Mouse (Mus musculus) liver, postnatal 0 days (tissue): ENCODE measurements around the gene Rif1. TPM values are rescaled to one million over a fixed set of nuclear protein-coding genes. Genes with fewer than 3 reads are reported as not detected.
"Not testable (repeated sequence)": the region's sequence is repeated elsewhere in the genome, so short reads cannot be mapped to it uniquely, and the experiment has no call there.

Experiments used
- ATAC-seq: fragments of 200-750 bp; cut with Nextera tagmentation; 2 replicates; pipeline ENCODE4 v1.8.0; 2017; ENCODE audit warnings: mild to moderate bottlenecking, moderate library complexity
- DNase-seq: peaks from one replicate; pipeline ENCODE4 v3.0.0-alpha.2; 2016
- H3K27ac ChIP-seq: fragments of 300-500 bp; sonication (generic); 2 replicates; pipeline ENCODE4 v1.5.1; 2014; ENCODE audit warnings: antibody characterized with exemption, moderate library complexity, mild to moderate bottlenecking, low read depth
- H3K27me3 ChIP-seq: fragments of 300-500 bp; sonication (generic); 2 replicates; pipeline ENCODE4 v1.6.1; 2014; ENCODE audit warnings: low read length, control low read depth, mixed read lengths; ENCODE audit not compliant: insufficient read depth
- H3K36me3 ChIP-seq: fragments of 300-500 bp; sonication (generic); replicated peaks from 2 replicates; pipeline ENCODE4 v1.6.1; 2014; ENCODE audit warnings: mild to moderate bottlenecking, control low read depth, low read length, moderate library complexity, mixed read lengths; ENCODE audit not compliant: insufficient read depth
- H3K4me1 ChIP-seq: fragments of 300-500 bp; sonication (generic); 2 replicates; pipeline ENCODE4 v1.6.1; 2014; ENCODE audit warnings: antibody characterized with exemption, mild to moderate bottlenecking, control low read depth; ENCODE audit not compliant: insufficient read depth
- H3K4me2 ChIP-seq: fragments of 300-500 bp; sonication (generic); 2 replicates; pipeline ENCODE4 v1.6.1; 2014; ENCODE audit warnings: low read depth, mild to moderate bottlenecking, low read length, moderate library complexity, mixed read lengths
- H3K4me3 ChIP-seq: fragments of 300-500 bp; sonication (generic); 2 replicates; pipeline ENCODE4 v1.5.1; 2014; ENCODE audit warnings: low read depth, low read length
- H3K9ac ChIP-seq: fragments of 300-500 bp; sonication (generic); replicated peaks from 2 replicates; pipeline ENCODE4 v1.6.1; 2014; ENCODE audit warnings: mild to moderate bottlenecking, moderate library complexity
- H3K9me3 ChIP-seq: fragments of 300-500 bp; sonication (generic); 2 replicates; pipeline ENCODE4 v1.6.1; 2016; ENCODE audit warnings: mild to moderate bottlenecking, control low read depth, low read length, mixed read lengths
- CTCF ChIP-seq: sonication (generic); IDR thresholded peaks from 2 replicates; pipeline ENCODE4 v1.5.1; 2016; ENCODE audit warnings: antibody characterized with exemption, low read depth
- EP300 ChIP-seq: IDR thresholded peaks from 2 replicates; pipeline ENCODE4 v1.6.1; 2016; ENCODE audit warnings: antibody characterized with exemption, low read depth, mild to moderate bottlenecking
- WGBS: fragments of 180-500 bp; shearing (Covaris S2); extraction: QIAGEN DNeasy Blood & Tissue Kit; methylation state at CpG from one replicate; pipeline ENCODE4 v1.1.7; 2014; ENCODE audit not compliant: insufficient replicate concordance; 5-methylcytosine and 5-hydroxymethylcytosine counted together
- polyA plus RNA-seq: library from polyadenylated mRNA; unstranded; fragments of >200 nt; fragmentation: Nextera tagmentation; extraction: Ambion mirVana; gene quantifications from 2 replicates; pipeline ENCODE4 v1.2.1, GENCODE M21; 2015

Gene Rif1
- polyA plus RNA-seq, 1 experiment from 2014 or later = 9.2 TPM

DNA sequence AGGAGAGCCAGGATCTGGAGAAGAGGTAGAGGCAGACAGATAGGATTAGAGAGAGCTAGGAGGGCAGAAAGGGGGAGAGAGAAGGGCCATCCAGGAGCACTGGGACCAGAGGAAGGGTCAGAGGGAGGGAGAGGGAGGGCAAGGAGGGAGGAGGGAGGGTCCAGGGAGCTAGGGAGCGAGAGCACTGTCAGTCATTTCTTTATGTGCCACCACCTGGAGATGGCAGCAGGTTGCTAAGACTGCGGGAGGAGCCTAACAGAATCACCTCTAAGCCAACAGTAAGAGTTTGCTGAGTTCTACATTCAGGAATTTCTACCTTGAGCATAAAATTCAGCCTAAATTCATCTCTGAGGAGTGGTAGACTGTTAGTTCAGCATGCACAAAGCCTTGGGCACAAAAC lies 6.0 kb downstream of the Rif1 start:
- H3K27me3 ChIP-seq = no peaks in the 10 kb centered on the region
- WGBS = 95% methylated on average over 2 of the region's 2 CpGs
- no peak for ATAC-seq

GRCm38 (mm10) chr2:52084013-52084412 lies 11.4 kb downstream of the Rif1 start:
- TF ChIP-seq CTCF = no peak
- no peak for TF ChIP-seq EP300
- no peak overlapping the region for H3K27ac ChIP-seq
- no peak overlapping the region for H3K9ac ChIP-seq
- no peak for ATAC-seq
- no peaks in the 10 kb centered on the region for H3K4me1 ChIP-seq
- no peaks in the 10 kb centered on the region for H3K27me3 ChIP-seq
- H3K36me3 ChIP-seq = peaks cover 55% of the 10 kb centered on the region
- no peak overlapping the region for H3K4me2 ChIP-seq
- no peak overlapping the region for H3K4me3 ChIP-seq
- 81% methylated on average over 3 of the region's 3 CpGs for WGBS
- H3K9me3 ChIP-seq = no peaks in the 10 kb centered on the region
- DNase-seq = no peak

More for the DNA sequence above, 6.0 kb downstream of the Rif1 start:
- Histone ChIP-seq H3K4me3 (no peak overlapping the region), H3K9me3 (no peaks in the 10 kb centered on the region), H3K4me2 (no peak overlapping the region), H3K9ac (no peak overlapping the region), H3K4me1 (no peaks in the 10 kb centered on the region), H3K27ac (no peak overlapping the region), H3K36me3 (peaks cover 40% of the 10 kb centered on the region)
- DNase-seq = no peak
- no peak for TF ChIP-seq CTCF
- no peak for TF ChIP-seq EP300

GRCm38 (mm10) chr2:52084571-52084970 lies 11.9 kb downstream of the Rif1 start:
- H3K4me1 ChIP-seq = no peaks in the 10 kb centered on the region
- ATAC-seq (no peak), DNase-seq (no peak)
- no peak overlapping the region for H3K27ac ChIP-seq
- H3K36me3 ChIP-seq = peaks cover 56% of the 10 kb centered on the region
- WGBS = 93% methylated on average over 2 of the region's 2 CpGs
- no peak for TF ChIP-seq CTCF
- TF ChIP-seq EP300 = no peak
- H3K4me2 ChIP-seq = no peak overlapping the region
- H3K4me3 ChIP-seq = no peak overlapping the region
- no peak overlapping the region for H3K9ac ChIP-seq
- no peaks in the 10 kb centered on the region for H3K9me3 ChIP-seq
- H3K27me3 ChIP-seq = no peaks in the 10 kb centered on the region

GRCm38 (mm10) chr2:52114086-52114485 lies 41.5 kb downstream of the Rif1 start:
- H3K27ac ChIP-seq = no peak overlapping the region
- H3K9ac ChIP-seq = no peak overlapping the region
- H3K36me3 ChIP-seq = peaks cover 75% of the 10 kb centered on the region
- H3K4me3 ChIP-seq = no peak overlapping the region
- DNase-seq = no peak
- no peaks in the 10 kb centered on the region for H3K27me3 ChIP-seq
- 75% methylated on average over 1 of the region's 1 CpGs for WGBS
- no peaks in the 10 kb centered on the region for H3K9me3 ChIP-seq
- no peaks in the 10 kb centered on the region for H3K4me1 ChIP-seq
- ATAC-seq = no peak
- TF ChIP-seq CTCF (no peak), EP300 (no peak)
- H3K4me2 ChIP-seq = no peak overlapping the region

GRCm38 (mm10) chr2:52131370-52131769 lies 58.7 kb downstream of the Rif1 start:
- H3K9ac ChIP-seq, H3K36me3 ChIP-seq, H3K9me3 ChIP-seq, H3K4me2 ChIP-seq, H3K27ac ChIP-seq, H3K27me3 ChIP-seq, ATAC-seq, H3K4me1 ChIP-seq, DNase-seq, H3K4me3 ChIP-seq: not testable (repeated sequence)
- WGBS = 94% methylated on average over 20 of the region's 20 CpGs

- WGBS = 99% methylated on average over 2 of the region's 2 CpGs
- no peak for DNase-seq
- H3K4me1 ChIP-seq = no peaks in the 10 kb centered on the region
Measured at GRCm38 (mm10) chr2:52133351-52133750, 60.7 kb downstream of the Rif1 start.

GRCm38 (mm10) chr2:52153064-52153463 lies 80.4 kb downstream of the Rif1 start:
- Histone ChIP-seq H3K4me2 (no peak overlapping the region), H3K36me3 (no peaks in the 10 kb centered on the region), H3K4me1 (no peaks in the 10 kb centered on the region), H3K9ac (no peak overlapping the region), H3K9me3 (no peaks in the 10 kb centered on the region), H3K27ac (no peak overlapping the region), H3K4me3 (no peak overlapping the region), H3K27me3 (no peaks in the 10 kb centered on the region)
- DNase-seq (no peak), ATAC-seq (no peak)
- 75% methylated on average over 3 of the region's 3 CpGs for WGBS
- no peak for TF ChIP-seq CTCF
- TF ChIP-seq EP300 = no peak

More at GRCm38 (mm10) chr2:52133351-52133750, 60.7 kb downstream of the Rif1 start:
- H3K9ac ChIP-seq = no peak overlapping the region
- no peak overlapping the region for H3K4me3 ChIP-seq
- H3K27me3 ChIP-seq = no peaks in the 10 kb centered on the region
- H3K4me2 ChIP-seq = no peak overlapping the region
- peaks cover 3% of the 10 kb centered on the region; the same call in 1 of the 2 replicates for H3K36me3 ChIP-seq
- H3K9me3 ChIP-seq = no peaks in the 10 kb centered on the region
- TF ChIP-seq EP300 = no peak
- no peak for TF ChIP-seq CTCF
- no peak for ATAC-seq
- no peak overlapping the region for H3K27ac ChIP-seq
